8 mouse cellular contexts compared by ENCODE assay signal in the genomic region with DNA sequence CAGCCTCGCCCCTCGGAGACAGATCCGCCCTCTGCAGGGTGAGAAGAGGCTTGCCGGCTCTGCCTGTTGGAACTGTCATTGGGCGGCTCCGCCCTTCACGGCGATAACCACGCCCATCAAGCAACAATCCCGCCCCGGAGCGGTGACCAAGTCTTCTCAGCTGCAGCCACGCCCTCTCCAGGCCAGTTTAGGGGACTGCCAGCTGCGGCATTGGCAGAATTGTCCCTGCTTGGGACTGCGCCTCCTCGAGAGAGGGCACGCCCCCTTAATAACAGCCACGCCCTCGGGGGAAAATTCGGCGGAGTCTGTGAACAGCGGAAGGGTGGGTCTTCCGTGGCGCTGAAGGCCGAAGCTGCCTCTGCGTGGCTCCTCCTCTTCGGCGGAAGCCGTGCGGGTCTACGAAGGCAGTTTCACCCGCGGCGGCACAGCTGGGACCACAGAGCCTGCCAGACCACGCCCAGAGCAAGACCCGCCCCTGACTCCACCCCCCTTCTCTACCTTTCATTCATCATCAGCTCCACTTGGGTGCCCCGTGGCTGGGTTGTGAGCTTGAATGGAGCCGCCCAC. TPM values are rescaled to one million over a fixed set of nuclear protein-coding genes. Genes with fewer than 3 reads are reported as not detected.
A peak's percentile ranks its signal among the peaks of the same experiment; 100 is the strongest.
DNase-seq lines count a peak whose midpoint lies in the region; ATAC-seq lines count a peak whose summit lies in the region.

No protein-coding gene starts in this region.

- H3K4me2 ChIP-seq in kidney, embryonic 15.5 days: peak overlapping the region; percentile 97

- ATAC-seq in erythroblast, adult 5-6 weeks (replicated peaks; ENCODE audit: low FRiP score, poor library complexity, severe bottlenecking): peak; percentile 95
- ATAC-seq in kidney, embryonic 15.5 days (replicated peaks; ENCODE audit: low FRiP score): peak; percentile 98
- ATAC-seq in monocyte, adult 5-6 weeks (replicated peaks; ENCODE audit: insufficient number of reproducible peaks, low FRiP score, low TSS enrichment, poor library complexity, severe bottlenecking): peak; percentile 94

- peaks cover 21% of the 10 kb centered on the region for H3K4me1 ChIP-seq in heart, embryonic 10.5 days
- peaks cover 14% of the 10 kb centered on the region for H3K4me1 ChIP-seq in kidney, embryonic 15.5 days

- under 1% methylated on average over 38 of the region's 38 CpGs for WGBS in heart, embryonic 10.5 days
- under 1% methylated on average over 38 of the region's 38 CpGs for WGBS in kidney, embryonic 15.5 days

- H3K4me3 ChIP-seq in heart, embryonic 10.5 days: peak overlapping the region; percentile 82
- H3K4me3 ChIP-seq in kidney, embryonic 15.5 days (replicated peaks): peak overlapping the region; percentile 92

- peak overlapping the region; percentile 89 for H3K27ac ChIP-seq in heart, embryonic 10.5 days
- H3K27ac ChIP-seq in kidney, embryonic 15.5 days: peak overlapping the region; percentile 77

- H3K9me3 ChIP-seq in heart, embryonic 10.5 days: no peaks in the 10 kb centered on the region
- H3K9me3 ChIP-seq in kidney, embryonic 15.5 days (replicated peaks): no peaks in the 10 kb centered on the region

- DNase-seq in B cell, adult 2 months: peak; percentile 100
- peak; percentile 99 for DNase-seq in brain, adult 2 months (ENCODE audit: low read depth, low spot score)
- peak; percentile 100 for DNase-seq in heart, embryonic 10.5 days (ENCODE audit: low spot score)
- peak; percentile 100 for DNase-seq in liver
- peak; percentile 98 to 99 for DNase-seq in spleen, postnatal 4 days (ENCODE audit: low spot score in 2 of 2)

- H3K27me3 ChIP-seq in heart, embryonic 10.5 days (ENCODE audit: insufficient read depth, poor library complexity, severe bottlenecking): peaks cover 5% of the 10 kb centered on the region; the same call in 1 of the 2 replicates
- no peaks in the 10 kb centered on the region for H3K27me3 ChIP-seq in kidney, embryonic 15.5 days

- peak overlapping the region; percentile 76; the same call in 1 of the 2 replicates for H3K9ac ChIP-seq in kidney, embryonic 15.5 days

- peaks cover 17% of the 10 kb centered on the region for H3K36me3 ChIP-seq in heart, embryonic 10.5 days
- peaks cover 17% of the 10 kb centered on the region for H3K36me3 ChIP-seq in kidney, embryonic 15.5 days

RNA-seq across cellular contexts. Expression of a gene that starts 0.4 kb away (rescaled TPM):
- 0.19 and 2.1 TPM in 2 replicates for total RNA-seq in erythroblast, adult 5-6 weeks (2015; ENCODE audit: low replicate concordance)
- 2.1 and 3.6 TPM in 2 replicates for total RNA-seq in erythroblast, adult 5-6 weeks (2017; ENCODE audit: low replicate concordance)
- 3.7 and 4.7 TPM in 2 replicates for polyA plus RNA-seq in heart, embryonic 10.5 days (2016; fragmentation: Nextera tagmentation; extraction: Ambion mirVana)
- polyA plus RNA-seq in kidney, embryonic 15.5 days (2015; fragmentation: Nextera tagmentation; extraction: Ambion mirVana): 4.9 and 5.9 TPM in 2 replicates
- total RNA-seq in monocyte, adult 5-6 weeks (2017): 5.1 to 31.9 TPM (median 6.9 TPM) in 3 replicates

RNA-seq across cellular contexts. Expression of a gene that starts 49.5 kb away (rescaled TPM):
- 63.7 and 79.4 TPM in 2 replicates for total RNA-seq in erythroblast, adult 5-6 weeks (2015; ENCODE audit: low replicate concordance)
- total RNA-seq in erythroblast, adult 5-6 weeks (2017; ENCODE audit: low replicate concordance): 93.5 and 98.1 TPM in 2 replicates
- 435 and 453 TPM in 2 replicates for polyA plus RNA-seq in heart, embryonic 10.5 days (2016; fragmentation: Nextera tagmentation; extraction: Ambion mirVana)
- polyA plus RNA-seq in kidney, embryonic 15.5 days (2015; fragmentation: Nextera tagmentation; extraction: Ambion mirVana): 435 and 459 TPM in 2 replicates
- 260 to 269 TPM (median 265 TPM) in 3 replicates for total RNA-seq in monocyte, adult 5-6 weeks (2017)

RNA-seq across cellular contexts. Expression of a gene that starts 58.3 kb away (rescaled TPM):
- total RNA-seq in erythroblast, adult 5-6 weeks (2015; ENCODE audit: low replicate concordance): not detected in 2 replicates
- not detected in 2 replicates for total RNA-seq in erythroblast, adult 5-6 weeks (2017; ENCODE audit: low replicate concordance)
- 4.8 and 8.0 TPM in 2 replicates for polyA plus RNA-seq in heart, embryonic 10.5 days (2016; fragmentation: Nextera tagmentation; extraction: Ambion mirVana)
- 81.4 and 99.6 TPM in 2 replicates for polyA plus RNA-seq in kidney, embryonic 15.5 days (2015; fragmentation: Nextera tagmentation; extraction: Ambion mirVana)
- total RNA-seq in monocyte, adult 5-6 weeks (2017): not detected in 3 replicates

Comparison
In these comparisons a context has a peak if more than half of its experiments do, and no peak if none do; other contexts are left out.
1. Peak in every context shown above with its lines: DNase-seq, ATAC-seq, H3K4me3 ChIP-seq and H3K27ac ChIP-seq.